Mouse (Mus musculus) ES-E14 (cell line): ENCODE results near the gene Cdh26.

Source experiments
- HCFC1 ChIP-seq: IDR thresholded peaks from 2 replicates; pipeline ENCODE4 v1.6.1; 2012; ENCODE audit warnings: low read length, inconsistent platforms, borderline replicate concordance; ENCODE audit not compliant: insufficient read depth
- MAFK ChIP-seq: IDR thresholded peaks from 2 replicates; pipeline ENCODE4 v1.6.1; 2014; ENCODE audit warnings: mild to moderate bottlenecking, low read depth, low read length, inconsistent platforms; ENCODE audit not compliant: insufficient read depth
- ZC3H11A ChIP-seq: IDR thresholded peaks from 2 replicates; pipeline ENCODE4 v1.6.1; 2012; ENCODE audit warnings: low read depth, mild to moderate bottlenecking, inconsistent platforms, low read length, borderline replicate concordance

- TF ChIP-seq HCFC1 (no peak), ZC3H11A (no peak), MAFK (no peak)
Observed at GRCm38 (mm10) chr2:178428676-178429075, 1.7 kb upstream of the Cdh26 start.
